Mouse (Mus musculus) ES-CJ7 (cell line): ENCODE data around the gene Igsf21.

Source experiments
- DNase-seq: peaks from one replicate; pipeline ENCODE4 v3.0.0; 2011; ENCODE audit warnings: low read depth, low spot score

Gene Igsf21

GRCm38 (mm10) chr4:140053042-140053441, 193.5 kb downstream of the Igsf21 start:
- DNase-seq: no peak

GRCm38 (mm10) chr4:140052575-140052974, 194.0 kb downstream of the Igsf21 start:
- DNase-seq: peak; percentile 71

- DNase-seq: peak; percentile 79
Observed at GRCm38 (mm10) chr4:140047807-140048362, 198.7 kb downstream of the Igsf21 start.

- peak; percentile 83 for DNase-seq
Observed at GRCm38 (mm10) chr4:140043953-140044352, 202.6 kb downstream of the Igsf21 start.

GRCm38 (mm10) chr4:140038586-140039411, 207.8 kb downstream of the Igsf21 start:
- DNase-seq: peak; percentile 49

- DNase-seq: peak; percentile 79
Observed at GRCm38 (mm10) chr4:140037784-140038387, 208.7 kb downstream of the Igsf21 start.

GRCm38 (mm10) chr4:140035232-140035631, 211.4 kb downstream of the Igsf21 start:
- no peak for DNase-seq

- peak; percentile 79 for DNase-seq
Observed at GRCm38 (mm10) chr4:140033394-140033793, 213.2 kb downstream of the Igsf21 start.

GRCm38 (mm10) chr4:140030415-140030814, 216.2 kb downstream of the Igsf21 start:
- DNase-seq: peak; percentile 72

- no peak for DNase-seq
Observed at GRCm38 (mm10) chr4:140030040-140030386, 216.6 kb downstream of the Igsf21 start.

GRCm38 (mm10) chr4:140029324-140030039, 217.1 kb downstream of the Igsf21 start:
- DNase-seq: no peak

- no peak for DNase-seq
Observed at GRCm38 (mm10) chr4:140023833-140024232, 222.8 kb downstream of the Igsf21 start.

GRCm38 (mm10) chr4:140015916-140016315, 230.7 kb downstream of the Igsf21 start:
- DNase-seq: no peak

GRCm38 (mm10) chr4:140010728-140011470, 235.7 kb downstream of the Igsf21 start:
- no peak for DNase-seq

GRCm38 (mm10) chr4:140004932-140005331, 241.7 kb downstream of the Igsf21 start:
- peak; percentile 91 for DNase-seq

- peak; percentile 94 for DNase-seq
Observed at GRCm38 (mm10) chr4:140004170-140004569, 242.4 kb downstream of the Igsf21 start.

GRCm38 (mm10) chr4:140002069-140002468, 244.5 kb downstream of the Igsf21 start:
- peak; percentile 93 for DNase-seq

- no peak for DNase-seq
Observed at GRCm38 (mm10) chr4:140000911-140001310, 245.7 kb downstream of the Igsf21 start.

GRCm38 (mm10) chr4:139999033-139999432, 247.6 kb downstream of the Igsf21 start:
- no peak for DNase-seq

GRCm38 (mm10) chr4:139995659-139996058, 250.9 kb downstream of the Igsf21 start:
- no peak for DNase-seq

GRCm38 (mm10) chr4:139993111-139993755, 253.4 kb downstream of the Igsf21 start:
- DNase-seq: peak; percentile 59
